Mouse (Mus musculus): ENCODE results near the gene Tbxa2r.
A peak's percentile ranks its signal among the peaks of the same experiment; 100 is the strongest.

The Tbxa2r gene

GRCm38 (mm10) chr10:81300352-81300907, 28.1 kb upstream of the Tbxa2r start:
- DNase-seq, result peak in 1 of 2 experiments; percentile 36

GRCm38 (mm10) chr10:81301321-81301720, 27.2 kb upstream of the Tbxa2r start:
- DNase-seq, result peak; percentile 79 to 83

- DNase-seq, result peak; percentile 45 to 49
Observed at GRCm38 (mm10) chr10:81302288-81302687, 26.2 kb upstream of the Tbxa2r start.

GRCm38 (mm10) chr10:81302781-81303218, 25.7 kb upstream of the Tbxa2r start:
- DNase-seq, result peak; percentile 52 to 55

GRCm38 (mm10) chr10:81303258-81303657, 25.3 kb upstream of the Tbxa2r start:
- DNase-seq, result no peak

GRCm38 (mm10) chr10:81303761-81304160, 24.8 kb upstream of the Tbxa2r start:
- no peak for DNase-seq

GRCm38 (mm10) chr10:81304597-81305238, 23.8 kb upstream of the Tbxa2r start:
- peak; percentile 67 to 78 for DNase-seq

GRCm38 (mm10) chr10:81305663-81306062, 22.9 kb upstream of the Tbxa2r start:
- DNase-seq, result peak; percentile 61 to 69

- no peak for DNase-seq
Observed at GRCm38 (mm10) chr10:81306173-81306668, 22.3 kb upstream of the Tbxa2r start.

GRCm38 (mm10) chr10:81306837-81307682, 21.5 kb upstream of the Tbxa2r start:
- DNase-seq, result no peak

- no peak for DNase-seq
Observed at GRCm38 (mm10) chr10:81309571-81309970, 19.0 kb upstream of the Tbxa2r start.

- DNase-seq, result peak; percentile 21 to 30
Observed at GRCm38 (mm10) chr10:81313581-81313980, 14.9 kb upstream of the Tbxa2r start.

- no peak for DNase-seq
Observed at GRCm38 (mm10) chr10:81314201-81314600, 14.3 kb upstream of the Tbxa2r start.

- peak in 1 of 2 experiments; percentile 19 for DNase-seq
Observed at GRCm38 (mm10) chr10:81315587-81315986, 12.9 kb upstream of the Tbxa2r start.

GRCm38 (mm10) chr10:81316338-81317060, 12.0 kb upstream of the Tbxa2r start:
- DNase-seq, result peak in 1 of 2 experiments; percentile 56

GRCm38 (mm10) chr10:81317273-81317672, 11.3 kb upstream of the Tbxa2r start:
- DNase-seq, result peak in 1 of 2 experiments; percentile 39

- DNase-seq, result peak; percentile 53 to 57
Observed at GRCm38 (mm10) chr10:81318589-81319329, 9.8 kb upstream of the Tbxa2r start.

- DNase-seq, result peak; percentile 33 to 53
Observed at GRCm38 (mm10) chr10:81319330-81319699, 9.2 kb upstream of the Tbxa2r start.

- DNase-seq, result peak; percentile 29 to 46
Observed at GRCm38 (mm10) chr10:81319741-81320549, 8.6 kb upstream of the Tbxa2r start.

GRCm38 (mm10) chr10:81320550-81321347, 7.8 kb upstream of the Tbxa2r start, which contains the start of gene Cactin:
TSS of gene Cactin (plus strand) at chr10:81321103.
- peak; percentile 99 to 100 for DNase-seq

Data from cerebellum, adult 18-20 months (tissue).